Mouse (Mus musculus) kidney, adult 8-10 months (tissue): ENCODE measurements around the gene Cdk1.

Experiments
- DNase-seq, 2 experiments: peaks; one replicate each; pipeline ENCODE4 v3.0.0; 2022

Gene Cdk1

DNA sequence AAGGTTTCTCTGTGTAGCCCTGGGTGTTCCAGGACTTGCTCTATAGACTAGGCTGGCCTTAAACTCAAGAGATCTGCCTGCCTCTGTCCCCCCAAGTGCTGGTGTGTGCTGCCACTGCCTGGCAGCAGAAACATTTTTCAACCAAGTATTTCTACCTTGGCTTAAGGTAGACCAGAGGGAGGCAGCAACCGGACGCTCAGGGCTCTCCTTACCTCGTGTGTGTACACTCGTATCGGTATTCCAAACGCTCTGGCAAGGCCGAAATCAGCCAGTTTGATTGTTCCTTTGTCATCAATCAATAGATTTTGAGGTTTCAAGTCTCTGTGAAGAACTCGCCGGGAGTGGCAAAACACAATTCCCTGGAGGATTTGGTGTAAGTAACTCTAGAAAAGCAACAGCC lies 10.4 kb downstream of the Cdk1 start:
- no peak for DNase-seq

DNA sequence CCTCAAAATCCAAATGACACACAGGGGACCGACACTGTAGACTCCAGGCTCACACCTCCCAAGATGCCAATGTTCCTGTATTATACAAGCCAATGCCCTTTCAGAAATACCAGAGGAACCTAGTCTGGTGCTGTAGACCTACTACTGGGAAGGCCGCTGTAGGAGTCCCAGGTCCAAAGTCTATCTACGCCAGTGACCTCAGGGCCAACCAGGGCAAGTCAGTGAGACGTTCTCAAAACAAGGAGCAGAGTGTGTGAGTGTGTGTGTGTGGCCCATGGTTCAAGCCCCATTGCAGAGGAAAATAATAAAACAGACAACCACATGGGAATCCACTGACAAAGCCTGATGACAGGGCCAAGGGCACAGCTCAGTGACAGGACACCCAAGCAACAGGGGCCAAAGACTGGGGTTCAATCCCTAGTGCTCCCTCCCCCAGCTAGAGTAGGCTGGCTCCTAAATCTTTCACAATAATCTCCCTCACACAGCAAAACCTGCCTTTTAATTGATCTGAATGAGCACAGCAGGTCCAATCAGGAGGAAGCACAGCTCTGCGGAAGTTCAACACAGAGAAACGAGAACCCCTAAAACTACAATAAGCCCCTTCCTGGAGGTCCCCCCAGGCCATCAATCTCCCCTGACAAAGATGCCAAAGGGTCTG lies 11.0 kb downstream of the Cdk1 start:
- DNase-seq = no peak

- no peak for DNase-seq
Observed at GRCm38 (mm10) chr10:69340001-69340400, 12.7 kb downstream of the Cdk1 start.

GRCm38 (mm10) chr10:69336219-69336618 lies 16.5 kb downstream of the Cdk1 start:
- no peak for DNase-seq

DNA sequence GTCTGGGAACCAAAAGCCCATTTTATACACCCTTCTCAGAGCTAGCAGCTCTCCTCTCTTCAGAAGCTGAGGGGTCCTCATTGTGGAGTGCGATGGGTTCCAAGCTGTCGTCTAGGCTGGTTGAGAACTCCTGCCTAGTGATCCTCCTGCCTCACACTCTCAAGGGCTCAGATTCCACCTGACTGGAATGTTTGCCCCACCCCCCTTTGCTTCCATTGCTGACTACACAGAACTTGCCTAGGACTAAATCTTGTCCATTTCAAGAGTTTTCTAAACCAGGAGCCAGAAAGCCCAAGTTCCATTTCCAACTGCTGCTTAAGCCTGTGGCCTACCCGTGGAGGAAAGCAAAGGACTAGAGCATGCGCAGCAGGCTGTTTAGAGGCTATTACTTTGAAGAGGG lies 17.1 kb downstream of the Cdk1 start:
- no peak for DNase-seq

- DNase-seq = no peak
Observed at GRCm38 (mm10) chr10:69335195-69335536, 17.6 kb downstream of the Cdk1 start.

- no peak for DNase-seq
Observed at GRCm38 (mm10) chr10:69334271-69335194, 18.2 kb downstream of the Cdk1 start.

DNA sequence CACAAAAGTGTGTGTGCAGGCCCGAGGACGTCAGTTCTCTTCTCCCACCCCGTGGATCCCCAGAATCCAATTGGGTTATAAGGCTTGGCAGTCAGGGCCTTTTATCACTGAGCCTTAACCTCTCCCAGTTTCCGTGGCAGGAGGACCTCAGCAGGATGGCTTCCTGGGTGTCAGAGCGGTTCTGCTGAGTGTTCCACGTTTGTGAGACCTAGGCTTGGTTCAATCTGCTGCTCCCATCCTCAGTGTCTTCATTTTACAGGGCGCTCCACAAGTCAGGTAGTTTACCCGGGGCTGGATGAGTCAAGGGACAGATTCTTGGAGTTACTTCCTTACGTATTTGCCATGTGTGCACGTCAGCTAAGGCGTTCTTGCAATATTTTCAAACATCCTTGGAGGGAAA lies 19.5 kb downstream of the Cdk1 start:
- DNase-seq = no peak

DNA sequence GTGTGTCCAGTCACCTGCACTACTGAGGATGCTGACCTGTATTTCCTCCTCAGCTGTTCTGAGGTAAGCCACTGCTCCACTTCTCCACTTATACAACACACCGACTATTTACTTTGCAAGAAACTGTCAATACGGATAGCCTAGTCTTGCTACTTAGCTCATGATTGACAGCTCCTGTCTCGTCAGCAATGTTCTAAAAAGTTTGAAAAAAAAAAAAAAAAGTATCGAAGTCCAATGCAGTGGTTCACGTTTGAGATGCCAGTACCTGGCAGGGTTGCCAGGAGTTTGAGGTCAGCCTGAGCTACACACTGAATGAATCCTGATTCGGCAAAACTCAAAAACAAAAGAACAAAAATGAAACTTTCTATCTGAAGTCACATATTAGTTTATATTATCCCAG lies 21.5 kb downstream of the Cdk1 start:
- DNase-seq = peak; percentile 31 to 46

GRCm38 (mm10) chr10:69328656-69329046 lies 24.1 kb downstream of the Cdk1 start:
- no peak for DNase-seq

DNA sequence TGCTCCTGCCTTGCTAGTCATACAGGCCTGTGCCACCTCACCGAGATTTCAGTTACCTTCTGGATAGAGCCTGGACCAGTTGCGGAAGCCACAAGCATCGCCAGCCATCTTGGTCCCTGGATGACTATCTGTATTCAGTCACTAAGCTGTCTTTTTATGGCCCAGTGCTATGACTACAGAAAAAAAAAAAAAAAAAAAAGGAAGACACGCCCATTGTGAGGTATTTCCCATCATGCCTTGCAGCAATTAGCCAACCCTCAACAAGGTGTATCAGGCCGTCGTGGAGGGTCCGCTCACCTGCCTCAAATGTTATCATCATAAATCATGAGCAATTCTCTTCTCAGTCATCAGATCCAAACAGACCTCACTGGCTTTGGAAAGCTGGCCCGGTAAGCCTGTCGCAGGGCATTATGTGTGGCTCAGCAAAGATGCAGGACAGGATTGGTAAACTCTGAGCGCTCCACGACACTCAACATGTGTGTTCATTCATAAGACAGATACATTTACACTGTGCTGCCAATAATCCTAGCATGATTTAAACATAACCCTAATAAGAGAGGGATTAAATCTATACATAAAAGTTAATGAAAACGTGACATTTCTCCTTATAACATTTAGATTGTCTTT lies 24.6 kb downstream of the Cdk1 start:
- DNase-seq = no peak

- no peak for DNase-seq
Observed at GRCm38 (mm10) chr10:69327362-69327761, 25.4 kb downstream of the Cdk1 start.

GRCm38 (mm10) chr10:69326433-69326832 lies 26.3 kb downstream of the Cdk1 start:
- no peak for DNase-seq

DNA sequence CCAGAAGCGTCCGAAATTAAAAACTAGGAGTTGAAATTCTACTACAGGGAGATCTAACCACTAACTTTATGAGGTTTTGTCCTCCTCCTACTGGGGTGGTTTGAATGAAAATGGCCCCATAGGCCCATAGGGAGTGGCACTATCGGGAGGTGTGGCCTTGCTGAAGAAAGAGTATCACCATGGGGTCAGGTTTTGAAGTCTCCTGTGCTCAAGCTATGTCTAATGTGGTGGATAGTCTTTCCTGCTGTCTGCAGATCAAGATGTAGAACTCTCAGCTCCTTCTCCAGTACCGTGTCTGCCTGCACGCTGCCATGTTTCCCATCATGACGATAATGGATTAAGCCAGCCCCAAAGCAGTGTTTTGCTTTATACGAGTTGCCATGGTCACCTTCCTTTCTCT lies 27.9 kb downstream of the Cdk1 start:
- no peak for DNase-seq

DNA sequence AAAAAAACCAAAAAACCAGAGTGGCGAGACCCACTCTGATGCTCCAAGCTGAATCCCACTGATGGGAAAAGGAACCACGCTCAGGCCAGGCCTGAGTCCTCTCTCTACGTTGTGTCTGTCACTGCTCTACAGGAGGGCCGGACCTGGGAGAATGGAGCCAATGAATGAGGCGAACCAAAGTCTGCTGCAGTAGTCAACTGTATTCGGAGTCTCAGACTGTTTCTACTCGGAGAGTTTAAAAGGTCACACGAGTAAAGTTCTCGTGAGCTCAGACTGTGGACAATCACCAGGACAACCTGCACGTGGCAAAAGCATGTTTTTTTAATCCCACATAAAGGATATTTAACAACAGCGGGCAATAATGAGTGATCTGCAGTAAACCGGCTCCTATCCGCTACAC lies 28.8 kb downstream of the Cdk1 start:
- DNase-seq = peak in 1 of 2 experiments; percentile 10

DNA sequence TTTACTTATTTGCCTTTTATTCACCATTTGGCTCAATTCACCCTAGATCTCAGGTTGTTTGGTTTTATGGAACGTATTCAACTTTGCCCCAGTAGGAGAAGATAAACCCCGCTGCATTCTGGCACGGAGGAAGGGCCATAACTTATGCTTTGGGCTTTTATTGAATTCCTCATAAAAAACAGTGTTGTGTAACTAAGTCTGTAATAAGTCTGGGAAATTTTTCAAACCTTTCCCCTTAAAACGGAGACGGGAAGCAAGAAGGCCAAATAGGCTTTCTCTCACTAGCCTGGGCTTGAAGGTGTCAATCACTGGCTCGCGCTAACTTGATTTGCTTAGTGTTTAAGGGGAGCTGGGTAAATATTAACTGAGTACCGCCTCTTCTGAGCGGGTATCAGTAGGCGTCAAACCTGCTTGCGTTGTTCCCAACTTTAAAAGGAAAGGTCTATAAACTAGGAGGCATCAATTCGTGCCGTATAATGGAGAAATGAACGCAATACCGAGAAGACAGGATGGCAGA lies 31.2 kb downstream of the Cdk1 start:
- DNase-seq = peak; percentile 38 to 68

DNA sequence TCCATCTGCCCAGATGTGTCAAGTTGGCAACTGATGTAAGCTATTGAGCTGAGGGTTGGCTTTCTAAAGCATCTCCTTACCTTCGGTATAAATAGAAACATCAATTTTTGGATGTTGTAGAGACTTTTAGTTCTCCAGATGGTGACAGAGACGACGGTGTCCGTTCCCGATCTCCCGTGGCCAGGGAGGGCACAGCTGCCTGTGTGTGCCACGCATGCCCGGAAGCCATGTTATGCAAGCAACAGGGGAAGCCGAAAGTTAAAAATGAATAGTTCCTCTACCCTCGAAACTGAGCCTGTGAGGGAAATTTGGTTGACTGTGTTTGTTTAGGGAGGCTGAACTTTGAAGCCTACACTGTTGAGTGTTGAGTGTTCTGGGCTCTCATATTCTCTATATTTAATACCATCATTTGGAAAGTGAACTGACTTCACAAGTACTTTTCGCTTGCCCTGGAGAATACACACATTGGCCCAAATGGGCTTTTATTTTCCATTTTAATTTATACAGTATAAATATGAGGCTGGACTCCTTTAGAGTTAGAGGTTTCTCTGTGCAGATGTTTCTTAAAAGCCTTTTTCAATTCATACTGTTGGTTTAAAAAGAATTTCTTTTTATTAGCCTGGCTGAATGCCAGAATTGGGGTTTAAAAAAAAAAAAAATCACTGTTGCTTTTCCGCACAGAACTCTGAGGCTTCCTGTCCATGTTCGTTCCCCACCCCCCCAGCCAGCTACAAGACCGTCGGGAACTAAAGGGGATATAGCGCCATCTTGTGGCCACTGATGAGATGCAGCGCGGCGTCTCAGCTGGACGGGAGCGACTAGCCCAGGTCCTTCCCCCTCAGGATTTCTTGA lies 31.8 kb downstream of the Cdk1 start:
- DNase-seq = peak; percentile 75 to 89

GRCm38 (mm10) chr10:69318514-69318913 lies 34.2 kb downstream of the Cdk1 start:
- no peak for DNase-seq

DNA sequence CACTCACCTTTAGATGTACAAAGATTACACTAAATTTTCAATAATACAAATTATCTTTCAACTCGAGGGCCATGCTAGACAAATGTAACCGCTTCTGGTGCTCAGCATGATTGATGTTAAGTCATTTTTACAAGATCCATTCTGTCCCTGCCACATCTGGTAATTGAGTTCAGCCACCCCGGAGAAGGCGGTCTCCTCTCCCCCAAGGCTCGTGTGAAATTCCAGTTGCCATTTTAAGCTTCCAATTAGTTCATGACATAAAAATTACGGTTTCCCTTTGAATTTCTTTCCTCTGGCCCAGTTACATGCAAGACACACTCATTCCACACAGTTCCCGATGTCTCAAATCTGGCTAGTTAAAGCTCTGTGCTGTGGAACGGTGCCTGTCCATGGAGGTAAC lies 38.8 kb downstream of the Cdk1 start:
- DNase-seq = no peak

DNA sequence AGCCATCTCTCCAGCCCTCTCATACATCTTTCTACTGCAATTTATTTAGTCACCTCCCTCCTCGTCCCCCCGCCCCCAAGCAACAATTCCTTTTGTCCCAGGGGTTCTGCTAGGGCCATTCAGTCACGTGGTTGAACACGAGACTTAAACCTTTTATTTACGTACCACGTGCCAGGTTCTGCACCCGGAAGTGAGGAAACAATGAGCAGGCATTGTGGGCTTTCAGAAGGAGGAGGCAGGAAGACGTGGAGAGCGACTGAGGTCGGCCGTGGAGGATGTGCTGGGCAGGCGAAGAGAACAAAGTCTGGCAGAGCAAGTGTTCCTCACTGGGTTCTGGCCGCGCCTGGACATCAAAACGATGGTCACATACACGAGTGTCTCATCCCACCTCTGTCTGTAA lies 40.9 kb downstream of the Cdk1 start:
- no peak for DNase-seq

GRCm38 (mm10) chr10:69309109-69309508 lies 43.6 kb downstream of the Cdk1 start:
- no peak for DNase-seq

- DNase-seq = peak; percentile 58 to 62
Observed at GRCm38 (mm10) chr10:69307067-69307466, 45.7 kb downstream of the Cdk1 start.

DNA sequence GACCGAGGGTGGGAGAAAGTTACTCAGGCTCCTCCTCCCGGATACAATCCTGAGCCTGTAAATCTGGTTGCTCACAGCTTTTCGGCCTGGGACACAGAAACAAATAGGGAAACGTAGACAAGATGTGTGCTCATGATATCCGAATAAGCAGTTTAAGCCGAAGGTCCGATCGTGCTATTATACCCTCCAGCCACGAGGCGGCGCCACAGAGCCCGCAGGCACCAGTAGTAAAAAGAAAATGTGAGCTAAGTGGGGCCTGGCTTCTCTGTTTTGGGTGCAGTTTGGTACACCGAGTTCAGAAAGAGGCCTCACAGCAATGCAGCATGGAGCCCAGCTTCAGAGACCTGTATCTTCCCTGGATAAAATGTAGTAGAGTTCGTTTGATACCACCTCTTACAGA lies 46.5 kb downstream of the Cdk1 start:
- DNase-seq = peak; percentile 29 to 44
